Mouse (Mus musculus) left cerebral cortex, adult 2 months (tissue): Measurements from ENCODE around the gene Cubn. TPM values are rescaled to one million over a fixed set of nuclear protein-coding genes. Genes with fewer than 3 reads are reported as not detected.

Source experiments
- DNase-seq, 2 experiments: peaks; one replicate each; pipeline ENCODE4 v3.0.0; 2021 to 2022; ENCODE audit warnings: low spot score in 2 of 2, mixed read lengths in 1 of 2; ENCODE audit errors: extremely low spot score in 1 of 2
- H3K27ac ChIP-seq: fragments of 200-600 bp; 2 replicates; pipeline ENCODE4 v1.8.1; 2022
- H3K4me3 ChIP-seq: fragments of 200-600 bp; 2 replicates; pipeline ENCODE4 v1.8.1; 2022
- CTCF ChIP-seq: fragments of 200-600 bp; IDR thresholded peaks from 2 replicates; pipeline ENCODE4 v1.8.1; 2022; ENCODE audit warnings: antibody characterized with exemption, mild to moderate bottlenecking, moderate library complexity
- intact Hi-C: fragments of 180-260 bp; cut with DNase I; formaldehyde crosslinking; loops from one replicate; pipeline ENCODE4 v1.15.1; 2025
- total RNA-seq, 2 experiments: library from RNA; stranded (reverse); gene quantifications; 2 replicates each; pipeline ENCODE4 v1.2.3; 2021

Gene Cubn
- total RNA-seq, 2 experiments from 2014 or later = 0.16 to 0.36 TPM

- intact Hi-C loops = no loop called here
- TF ChIP-seq CTCF = no peak
- H3K4me3 ChIP-seq = no peak overlapping the region
- H3K27ac ChIP-seq = no peak overlapping the region
- DNase-seq = no peak
Measured at GRCm38 (mm10) chr2:13240711-13241110, 250.9 kb downstream of the Cubn start.

DNA sequence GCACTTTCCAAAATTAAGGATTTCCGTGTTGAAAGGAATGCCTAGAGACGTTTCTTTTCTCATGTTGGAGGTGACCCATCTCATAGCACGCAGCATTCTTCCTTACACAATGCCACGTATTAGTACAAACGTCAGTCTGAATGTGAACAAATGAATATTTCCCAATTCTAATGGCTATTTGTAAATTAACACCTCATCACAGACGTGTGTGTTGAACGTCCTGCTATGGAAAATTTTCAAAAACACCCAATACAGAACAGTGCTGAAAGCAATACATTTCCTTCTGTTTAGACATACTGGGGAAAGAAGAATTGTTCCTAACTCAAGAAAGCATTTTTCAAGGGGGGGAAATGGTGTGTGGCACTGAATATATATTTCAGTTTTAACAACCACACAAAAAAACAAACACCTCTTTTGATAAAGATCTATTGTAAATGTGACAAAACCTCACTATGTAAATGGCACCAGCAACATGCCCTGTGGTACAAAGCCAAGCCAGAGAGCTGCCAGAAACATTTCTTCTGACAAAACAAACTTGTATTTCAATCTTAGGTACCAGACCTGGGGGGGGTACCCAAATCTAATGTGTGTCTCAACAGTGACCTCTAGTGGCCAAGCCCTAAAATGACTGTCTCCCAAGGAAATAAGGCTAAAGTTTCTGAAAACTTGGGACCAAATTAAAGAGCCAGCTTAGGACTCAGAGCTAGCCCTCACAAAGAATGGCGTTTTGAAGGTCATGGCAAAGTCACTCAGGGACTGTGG lies 254.3 kb downstream of the Cubn start:
- Histone ChIP-seq H3K27ac (no peak overlapping the region), H3K4me3 (no peak overlapping the region)
- DNase-seq = peak; percentile 45 to 51
- intact Hi-C loops = loop anchor here (1.0 to 5.0 kb wide), 4 partner anchors 225 to 800 kb away; partner anchors contain the start of gene C1ql3
- TF ChIP-seq CTCF = peak; percentile 94

DNA sequence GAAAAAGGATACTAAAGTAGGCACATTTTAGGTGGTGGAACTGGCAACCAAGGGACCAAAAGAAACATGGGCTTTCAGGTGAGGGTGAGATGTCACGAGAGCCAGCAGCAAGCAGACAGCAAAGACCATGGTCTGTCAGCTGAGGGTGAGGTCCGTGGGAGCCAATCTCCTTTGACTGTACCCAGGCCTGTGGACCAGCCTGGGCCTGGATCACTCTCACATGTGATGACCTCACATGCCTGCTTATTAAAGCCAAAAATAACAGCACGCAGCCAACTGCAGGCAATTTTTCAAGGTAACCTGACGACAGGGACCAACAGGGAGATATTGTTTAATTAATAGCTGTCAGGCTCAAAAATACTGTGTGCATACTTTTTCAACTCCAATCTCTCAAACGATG lies 255.9 kb downstream of the Cubn start:
- intact Hi-C loops = loop anchor here (5.0 kb wide), 3 partner anchors 223 to 798 kb away; partner anchors contain the start of gene C1ql3

DNA sequence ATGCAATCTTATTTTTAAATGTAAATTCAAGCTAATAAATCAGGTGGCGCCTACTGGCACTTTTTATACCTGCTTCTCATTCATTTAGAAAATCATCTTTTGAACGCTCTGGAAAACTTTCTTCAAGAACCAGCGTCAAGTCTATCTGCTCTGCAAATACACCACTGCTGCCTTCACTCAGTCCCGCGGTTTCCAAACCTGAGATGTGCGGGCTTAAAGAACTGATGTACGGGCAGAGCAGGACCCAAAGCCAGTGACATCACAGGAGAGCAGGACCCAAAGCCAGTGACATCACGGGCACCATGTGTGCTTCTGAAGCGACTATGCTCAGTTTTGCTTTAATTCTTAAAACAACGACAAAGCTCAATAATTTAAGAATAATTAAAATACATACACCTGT lies 256.8 kb downstream of the Cubn start:
- TF ChIP-seq CTCF = no peak
- H3K4me3 ChIP-seq = no peak overlapping the region
- intact Hi-C loops = loop anchor here (5.0 kb wide), 3 partner anchors 222 to 797 kb away; partner anchors contain the start of gene C1ql3
- DNase-seq = no peak
- no peak overlapping the region for H3K27ac ChIP-seq

More for the DNA sequence above, 255.9 kb downstream of the Cubn start:
- no peak for TF ChIP-seq CTCF
- DNase-seq = no peak
- no peak overlapping the region for H3K4me3 ChIP-seq
- no peak overlapping the region for H3K27ac ChIP-seq

DNA sequence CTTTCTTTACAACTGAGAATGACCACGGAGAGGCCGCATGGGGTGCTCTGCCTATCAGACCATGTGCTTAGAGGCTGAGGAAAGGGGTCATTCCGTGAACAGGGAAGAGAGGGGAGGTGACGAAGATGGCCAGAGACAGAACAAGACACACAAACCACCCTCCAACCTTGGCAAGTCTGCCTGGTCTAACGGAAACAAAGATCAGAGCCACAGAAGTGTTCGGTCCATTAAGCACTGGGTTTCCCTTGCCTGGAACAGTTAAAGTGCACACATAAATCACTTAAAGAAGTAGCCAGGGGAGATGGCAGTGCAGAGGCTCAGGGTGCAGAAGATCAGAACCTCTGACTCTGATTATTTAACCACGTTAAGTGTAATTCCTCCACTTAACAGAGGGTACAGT lies 257.7 kb downstream of the Cubn start:
- H3K27ac ChIP-seq = no peak overlapping the region
- TF ChIP-seq CTCF = no peak
- H3K4me3 ChIP-seq = no peak overlapping the region
- intact Hi-C loops = no loop called here
- no peak for DNase-seq

DNA sequence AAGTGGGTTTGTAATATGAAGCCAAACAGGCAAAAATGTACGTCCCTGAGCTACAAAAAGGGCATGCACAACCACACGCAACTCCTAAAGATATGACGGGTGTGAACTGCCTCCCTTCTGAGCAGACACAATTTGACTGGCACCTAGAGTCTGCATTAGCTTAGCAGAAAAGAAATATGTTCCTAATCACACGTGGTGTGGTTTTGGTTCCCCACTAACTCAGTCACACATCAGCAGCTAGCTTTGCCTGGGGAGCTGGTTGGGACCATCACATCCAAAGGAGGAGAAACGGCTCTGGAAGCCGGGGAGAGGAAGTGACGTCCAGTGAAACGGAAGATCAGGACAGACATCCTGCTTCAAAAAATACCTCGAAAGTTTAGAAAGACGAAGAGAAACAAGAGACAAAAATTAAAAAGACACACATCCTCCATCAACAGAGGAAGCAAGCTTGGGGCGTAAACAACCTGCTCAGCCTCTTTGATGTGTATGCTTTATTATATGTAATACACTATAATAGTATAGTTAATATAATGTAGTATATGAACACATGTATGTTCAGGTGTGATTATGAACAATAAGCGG lies 258.3 kb downstream of the Cubn start:
- no peak for TF ChIP-seq CTCF
- DNase-seq = no peak
- intact Hi-C loops = no loop called here
- H3K4me3 ChIP-seq = no peak overlapping the region
- no peak overlapping the region for H3K27ac ChIP-seq

- intact Hi-C loops = no loop called here
Measured at GRCm38 (mm10) chr2:13232305-13232704, 259.3 kb downstream of the Cubn start.

DNA sequence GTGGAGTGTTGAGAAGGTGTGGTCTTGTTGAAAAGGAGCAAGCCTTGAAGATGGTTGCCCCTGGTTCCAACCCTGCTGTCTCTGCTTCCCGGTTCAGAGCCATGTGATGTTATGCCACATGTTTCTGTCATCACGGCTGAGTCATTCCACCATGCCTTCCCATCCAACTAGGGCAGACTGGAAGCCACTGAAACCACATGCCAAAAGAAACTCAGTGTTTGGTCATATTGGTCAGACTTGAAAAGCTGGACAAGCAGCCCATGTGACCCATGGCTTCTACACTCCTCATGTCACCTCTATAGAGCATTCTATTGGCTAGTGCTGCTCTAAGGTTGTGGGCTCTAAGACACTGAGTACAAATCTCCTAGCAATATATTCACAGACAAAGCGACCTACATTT lies 261.9 kb downstream of the Cubn start:
- Histone ChIP-seq H3K4me3 (no peak overlapping the region), H3K27ac (no peak overlapping the region)
- no peak for TF ChIP-seq CTCF
- intact Hi-C loops = no loop called here
- no peak for DNase-seq

More at GRCm38 (mm10) chr2:13232305-13232704, 259.3 kb downstream of the Cubn start:
- no peak overlapping the region for H3K4me3 ChIP-seq
- DNase-seq = no peak
- H3K27ac ChIP-seq = no peak overlapping the region
- TF ChIP-seq CTCF = no peak

Other genes with a start within 250 kb of the Cubn start
- 10 to 100 TPM; 31.9 to 33.2 TPM for gene Rsu1, start 220.4 kb downstream of the Cubn start, total RNA-seq
- gene Trdmt1, start 52.9 kb upstream of the Cubn start, total RNA-seq = 1 to 10 TPM; 5.8 to 7.1 TPM
- 10 to 100 TPM; 54.3 to 55.5 TPM for gene Vim, start 82.1 kb upstream of the Cubn start, total RNA-seq